Mouse (Mus musculus) lung, adult 18-20 months (tissue): ENCODE results near the gene 1700013G24Rik.

Source experiments
- DNase-seq, 2 experiments: peaks; one replicate each; pipeline ENCODE4 v3.0.0; 2022; ENCODE audit warnings: mixed read lengths in 2 of 2

1700013G24Rik gene

GRCm38 (mm10) chr4:137476761-137477237 lies 23.7 kb downstream of the 1700013G24Rik start:
- peak; percentile 34 to 53 for DNase-seq

GRCm38 (mm10) chr4:137477611-137478010 lies 24.5 kb downstream of the 1700013G24Rik start:
- DNase-seq = no peak

GRCm38 (mm10) chr4:137478306-137478705 lies 25.2 kb downstream of the 1700013G24Rik start:
- DNase-seq = no peak

- no peak for DNase-seq
Measured at GRCm38 (mm10) chr4:137479757-137480156, 26.7 kb downstream of the 1700013G24Rik start.

- DNase-seq = no peak
Measured at GRCm38 (mm10) chr4:137480191-137480992, 27.3 kb downstream of the 1700013G24Rik start.

GRCm38 (mm10) chr4:137480993-137481340 lies 27.9 kb downstream of the 1700013G24Rik start:
- DNase-seq = no peak

- no peak for DNase-seq
Measured at GRCm38 (mm10) chr4:137481381-137482030, 28.4 kb downstream of the 1700013G24Rik start.

GRCm38 (mm10) chr4:137483871-137484270 lies 30.8 kb downstream of the 1700013G24Rik start:
- DNase-seq = peak in 1 of 2 experiments; percentile 37

- no peak for DNase-seq
Measured at GRCm38 (mm10) chr4:137484586-137484985, 31.5 kb downstream of the 1700013G24Rik start.

GRCm38 (mm10) chr4:137485258-137485960 lies 32.3 kb downstream of the 1700013G24Rik start:
- peak in 1 of 2 experiments; percentile 40 for DNase-seq

- DNase-seq = no peak
Measured at GRCm38 (mm10) chr4:137486081-137487014, 33.3 kb downstream of the 1700013G24Rik start.

GRCm38 (mm10) chr4:137487286-137488000 lies 34.4 kb downstream of the 1700013G24Rik start:
- DNase-seq = peak; percentile 48 to 66

- no peak for DNase-seq
Measured at GRCm38 (mm10) chr4:137488038-137488437, 35.0 kb downstream of the 1700013G24Rik start.

- no peak for DNase-seq
Measured at GRCm38 (mm10) chr4:137488571-137489303, 35.7 kb downstream of the 1700013G24Rik start.

GRCm38 (mm10) chr4:137489996-137490395 lies 36.9 kb downstream of the 1700013G24Rik start:
- DNase-seq = no peak

GRCm38 (mm10) chr4:137492563-137492962 lies 39.5 kb downstream of the 1700013G24Rik start:
- DNase-seq = no peak

GRCm38 (mm10) chr4:137493187-137493586 lies 40.1 kb downstream of the 1700013G24Rik start:
- DNase-seq = no peak

GRCm38 (mm10) chr4:137494751-137495500 lies 41.8 kb downstream of the 1700013G24Rik start:
- no peak for DNase-seq

GRCm38 (mm10) chr4:137495501-137496100 lies 42.5 kb downstream of the 1700013G24Rik start:
- DNase-seq = no peak

GRCm38 (mm10) chr4:137497367-137497766 lies 44.3 kb downstream of the 1700013G24Rik start:
- no peak for DNase-seq
